ENCODE assay signal across 11 mouse cellular contexts in the genomic region with DNA sequence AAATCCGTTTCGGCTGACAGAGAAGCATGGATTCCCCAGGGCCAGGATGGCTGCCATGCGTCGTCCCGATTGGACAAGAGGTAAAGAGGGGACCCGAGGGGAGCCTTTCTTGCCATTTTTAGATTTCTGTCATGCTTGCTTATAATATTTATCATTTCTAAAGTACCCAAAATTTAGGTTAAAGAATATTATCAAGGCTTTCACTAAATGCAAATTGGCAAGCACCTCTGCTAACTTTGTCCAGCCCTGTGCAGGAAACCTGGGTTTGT.
DNase-seq lines count a peak whose midpoint lies in the region; ATAC-seq and TF ChIP-seq lines count a peak whose summit lies in the region.
"Had no signal": no experiment of that assay in that cellular context is flagged by ENCODE, and none has a peak within 500 bp of the region (broad histone marks: within the 10 kb centered on the region; RNA-seq: fewer than 3 reads in every experiment).

No protein-coding gene starts in this region.

- no peak overlapping the region; the same call in 1 of the 2 replicates for H3K4me2 ChIP-seq in heart, embryonic 11.5 days
- no peak overlapping the region for H3K4me2 ChIP-seq in kidney, embryonic 15.5 days

- no peak overlapping the region for H3K9ac ChIP-seq in heart, embryonic 11.5 days (ENCODE audit: low read depth, low read length)
- H3K9ac ChIP-seq in kidney, embryonic 15.5 days, result no peak overlapping the region

- H3ac ChIP-seq in C2C12 (ENCODE audit: control insufficient read depth, insufficient read length, low read depth), result no peak overlapping the region

- no peaks in the 10 kb centered on the region for H3K36me3 ChIP-seq in heart, embryonic 11.5 days (ENCODE audit: control insufficient read depth, insufficient read depth, low read length)
- H3K36me3 ChIP-seq in kidney, embryonic 15.5 days, result no peaks in the 10 kb centered on the region
- no peaks in the 10 kb centered on the region for H3K36me3 ChIP-seq in C2C12 (ENCODE audit: control insufficient read depth, insufficient read depth)
- no peaks in the 10 kb centered on the region for H3K36me3 ChIP-seq in limb, embryonic 10.5 days
- H3K36me3 ChIP-seq: midbrain, embryonic 10.5 days had no signal

- peaks cover 26% of the 10 kb centered on the region for H3K79me2 ChIP-seq in C2C12 (ENCODE audit: control insufficient read depth, insufficient read depth)

- no peak for DNase-seq in heart, postnatal 4 days
- DNase-seq in kidney, adult 11 months, result no peak
- DNase-seq in limb, embryonic 10.5 days (ENCODE audit: low spot score), result no peak
- DNase-seq in frontal cortex, postnatal 10 days (ENCODE audit: low spot score in 2 of 2), result no peak
- DNase-seq in urinary bladder, postnatal 14 days (ENCODE audit: low spot score), result no peak
- DNase-seq: cerebellum, postnatal 14 days had no signal

- H3K4me3 ChIP-seq in heart, embryonic 11.5 days (ENCODE audit: low read depth, low read length), result no peak overlapping the region
- H3K4me3 ChIP-seq in kidney, embryonic 15.5 days (replicated peaks), result no peak overlapping the region
- peak overlapping the region; percentile 15 for H3K4me3 ChIP-seq in C2C12 (ENCODE audit: insufficient read depth, poor library complexity, severe bottlenecking)
- no peak overlapping the region for H3K4me3 ChIP-seq in limb, embryonic 10.5 days
- H3K4me3 ChIP-seq: layer of hippocampus, adult 2 months; midbrain, embryonic 10.5 days had no signal

- no peaks in the 10 kb centered on the region for H3K27me3 ChIP-seq in heart, embryonic 11.5 days (ENCODE audit: control insufficient read depth, insufficient read depth, low read length)
- no peaks in the 10 kb centered on the region for H3K27me3 ChIP-seq in kidney, embryonic 15.5 days
- no peaks in the 10 kb centered on the region for H3K27me3 ChIP-seq in C2C12 (ENCODE audit: control insufficient read depth, insufficient read depth, insufficient read length)
- H3K27me3 ChIP-seq in limb, embryonic 10.5 days (ENCODE audit: low read depth, poor library complexity, severe bottlenecking), result no peaks in the 10 kb centered on the region

- peaks cover 9% of the 10 kb centered on the region for H3K79me3 ChIP-seq in C2C12 (ENCODE audit: low read depth)

- peaks cover 21% of the 10 kb centered on the region for H3K4me1 ChIP-seq in heart, embryonic 11.5 days (ENCODE audit: control insufficient read depth, insufficient read depth, low read length)
- peaks cover 21% of the 10 kb centered on the region for H3K4me1 ChIP-seq in kidney, embryonic 15.5 days
- peaks cover 8% of the 10 kb centered on the region for H3K4me1 ChIP-seq in limb, embryonic 10.5 days

- 74% methylated on average over 6 of the region's 6 CpGs for WGBS in heart, embryonic 11.5 days (ENCODE audit: insufficient replicate concordance)
- 81% methylated on average over 6 of the region's 6 CpGs for WGBS in kidney, embryonic 15.5 days
- WGBS in limb, embryonic 10.5 days, result 91% methylated on average over 6 of the region's 6 CpGs

- ATAC-seq in heart, embryonic 11.5 days (replicated peaks; ENCODE audit: insufficient number of reproducible peaks, low FRiP score, low TSS enrichment), result no peak
- no peak for ATAC-seq in kidney, embryonic 15.5 days (replicated peaks; ENCODE audit: low FRiP score)

- H3K27ac ChIP-seq in heart, embryonic 11.5 days (ENCODE audit: low read depth, low read length), result peak overlapping the region; percentile 65
- H3K27ac ChIP-seq in kidney, embryonic 15.5 days, result peak overlapping the region; percentile 60
- peak overlapping the region; percentile 61; the same call in 1 of the 2 replicates for H3K27ac ChIP-seq in limb, embryonic 10.5 days
- H3K27ac ChIP-seq: layer of hippocampus, adult 2 months had no signal

- no peaks in the 10 kb centered on the region for H3K9me3 ChIP-seq in heart, embryonic 11.5 days (replicated peaks; ENCODE audit: control insufficient read depth, low read length)
- no peaks in the 10 kb centered on the region for H3K9me3 ChIP-seq in kidney, embryonic 15.5 days (replicated peaks)
- H3K9me3 ChIP-seq in limb, embryonic 10.5 days (replicated peaks), result no peaks in the 10 kb centered on the region
- H3K9me3 ChIP-seq: midbrain, embryonic 10.5 days had no signal

- no peak for TF ChIP-seq CTCF in C2C12 (IDR thresholded peaks at IDR 0.05; ENCODE audit: control insufficient read depth, insufficient read depth, insufficient read length)

TF ChIP-seq in C2C12, 6 proteins besides CTCF, POLR2A, EP300 and RAD21:
- no peak for TF ChIP-seq CEBPB (IDR thresholded peaks at IDR 0.05; ENCODE audit: low read depth)
- TF ChIP-seq MAX (IDR thresholded peaks at IDR 0.05), result no peak
- TF ChIP-seq MYOD1 (IDR thresholded peaks at IDR 0.05; ENCODE audit: control insufficient read depth, insufficient read length, low read depth), result no peak
- TF ChIP-seq MYOG (IDR thresholded peaks at IDR 0.05; ENCODE audit: control insufficient read depth, extremely low read depth, insufficient read length), result no peak
- TF ChIP-seq FOSL1 (IDR thresholded peaks at IDR 0.05; ENCODE audit: insufficient read depth, low read length, poor library complexity, severe bottlenecking), result no peak
- no peak for TF ChIP-seq USF1 (IDR thresholded peaks at IDR 0.05; ENCODE audit: low read depth)
